Mouse (Mus musculus) heart, adult 18-20 months (tissue): ENCODE data around the gene Ap3b1. TPM values are rescaled to one million over a fixed set of nuclear protein-coding genes. Genes with fewer than 3 reads are reported as not detected.
A peak's percentile ranks its signal among the peaks of the same experiment; 100 is the strongest.

ENCODE experiments used
- DNase-seq, 2 experiments: peaks; one replicate each; pipeline ENCODE4 v3.0.0; 2021 to 2022; ENCODE audit warnings: mixed read lengths in 1 of 2
- total RNA-seq, 2 experiments: library from RNA; stranded (reverse); gene quantifications; 2 replicates each; pipeline ENCODE4 v1.2.3; 2021

The Ap3b1 gene
- total RNA-seq, 2 experiments from 2014 or later: 21.1 to 31.0 TPM

DNA sequence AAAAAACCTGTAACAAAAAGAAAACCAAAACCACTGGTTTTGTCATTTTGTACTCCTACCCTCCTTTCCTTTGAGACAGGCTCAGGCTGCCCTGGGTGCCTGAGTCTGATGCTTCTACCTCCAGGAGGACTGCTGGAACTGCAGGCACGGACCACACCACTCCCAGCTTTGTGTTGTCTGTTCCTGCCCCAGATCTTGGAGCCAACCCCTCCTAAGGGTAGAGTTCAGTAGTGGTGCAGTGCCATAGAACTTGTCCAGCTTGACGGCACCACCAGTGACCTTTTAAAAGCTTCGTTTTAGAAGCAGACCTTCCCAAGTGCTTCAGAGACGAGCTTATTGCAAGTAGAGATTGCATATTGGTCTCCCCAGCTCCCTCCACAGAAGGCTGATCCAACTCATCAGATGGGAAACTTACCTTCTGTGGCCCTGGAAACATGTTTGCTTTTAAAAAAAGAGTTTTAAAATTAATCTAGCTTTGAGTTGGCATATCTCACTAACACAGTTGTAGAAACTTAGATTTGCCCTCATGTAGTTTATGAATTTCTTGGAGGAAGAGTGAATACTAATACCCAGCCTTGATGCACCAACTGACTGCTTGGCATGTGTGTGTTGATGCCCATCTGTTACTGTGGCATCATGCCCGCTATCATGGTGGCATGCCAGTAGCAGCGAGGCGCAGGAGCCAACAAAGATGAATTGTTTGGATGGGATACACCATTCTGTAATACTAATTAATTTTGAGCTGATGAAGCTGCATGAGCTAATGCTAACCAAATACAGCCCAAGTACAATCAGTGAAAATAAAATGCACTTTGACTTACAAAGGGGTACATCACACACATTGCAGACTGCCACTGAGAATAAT lies 17.0 kb downstream of the Ap3b1 start:
- DNase-seq: no peak

DNA sequence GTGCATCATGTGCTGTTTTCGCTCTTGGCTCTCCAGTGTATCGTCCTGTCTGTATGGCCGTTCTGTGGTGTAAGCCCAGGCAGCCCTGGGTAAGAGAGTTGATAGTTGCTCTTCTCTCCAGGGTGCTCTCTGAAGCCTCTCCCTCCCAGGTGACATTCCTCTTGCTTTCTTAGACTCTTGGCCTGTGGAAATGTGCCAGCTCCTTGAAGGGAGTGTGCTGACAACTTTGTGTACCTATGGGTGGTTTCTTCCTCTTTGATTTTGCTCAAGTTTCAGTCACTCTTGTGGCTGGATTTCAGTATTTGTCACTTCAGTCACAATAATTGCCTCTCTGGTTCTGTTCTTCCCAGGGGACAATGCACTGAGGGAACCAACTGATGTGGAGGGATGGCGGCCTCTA lies 20.2 kb downstream of the Ap3b1 start:
- DNase-seq: no peak

DNA sequence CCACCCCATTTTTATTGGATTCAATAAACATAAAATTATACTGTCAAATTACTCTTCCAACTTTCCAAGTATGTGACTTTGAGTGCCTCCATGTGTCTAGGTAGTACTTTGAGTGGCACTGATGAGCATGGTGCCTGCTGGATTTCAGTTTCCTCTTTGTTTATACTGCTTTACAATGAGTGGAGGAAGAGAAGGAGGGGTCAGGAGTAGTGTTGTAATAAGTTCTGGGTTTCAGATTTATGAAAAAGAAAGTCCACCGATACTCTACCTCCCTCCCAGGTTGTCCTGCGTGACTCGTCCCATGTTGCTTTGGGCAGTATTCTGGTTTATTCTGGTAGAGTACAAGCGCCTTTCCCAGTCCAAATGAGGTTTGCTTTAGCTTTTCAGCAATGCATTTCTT lies 22.7 kb downstream of the Ap3b1 start:
- no peak for DNase-seq

DNA sequence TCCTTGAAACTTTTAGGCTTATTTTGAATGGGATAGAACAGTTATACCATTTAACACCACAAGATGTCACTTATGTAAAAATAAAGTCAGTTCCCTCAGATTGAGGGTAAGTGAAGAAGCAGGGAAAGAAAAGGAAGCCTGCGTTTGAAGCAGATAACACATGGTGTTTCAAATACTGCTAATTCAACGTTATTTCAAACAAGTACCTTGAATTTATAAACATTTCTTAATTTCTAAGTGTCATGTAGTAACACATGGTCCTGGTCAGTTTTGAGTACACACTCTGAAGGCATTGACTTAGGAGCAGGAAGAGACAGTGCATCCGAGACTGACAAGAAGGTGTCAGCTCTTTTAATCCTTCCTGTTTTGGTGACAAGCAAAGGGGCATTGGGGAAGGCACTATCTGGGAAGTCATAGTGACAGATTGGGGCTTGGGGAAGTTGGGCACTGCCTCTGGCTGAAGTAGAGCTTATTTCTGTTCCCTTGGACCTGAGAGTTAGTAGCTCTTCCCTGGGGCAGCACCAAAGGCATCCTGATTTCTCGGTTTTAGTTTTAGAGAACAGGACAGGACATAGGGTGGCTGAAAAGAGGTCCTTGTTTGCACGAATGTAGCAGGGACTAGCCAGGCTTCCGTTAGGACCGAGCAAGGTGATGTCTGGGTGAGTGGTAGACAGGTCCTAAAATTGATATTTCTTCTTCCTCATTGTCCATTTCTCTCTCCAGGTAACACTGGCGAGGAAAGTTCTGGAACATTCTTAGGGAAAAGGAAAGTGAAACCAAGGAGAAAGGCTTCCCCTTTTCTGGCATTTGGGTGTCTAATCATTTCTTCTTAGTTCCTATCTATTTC lies 23.3 kb downstream of the Ap3b1 start:
- DNase-seq: peak; percentile 32 to 42

DNA sequence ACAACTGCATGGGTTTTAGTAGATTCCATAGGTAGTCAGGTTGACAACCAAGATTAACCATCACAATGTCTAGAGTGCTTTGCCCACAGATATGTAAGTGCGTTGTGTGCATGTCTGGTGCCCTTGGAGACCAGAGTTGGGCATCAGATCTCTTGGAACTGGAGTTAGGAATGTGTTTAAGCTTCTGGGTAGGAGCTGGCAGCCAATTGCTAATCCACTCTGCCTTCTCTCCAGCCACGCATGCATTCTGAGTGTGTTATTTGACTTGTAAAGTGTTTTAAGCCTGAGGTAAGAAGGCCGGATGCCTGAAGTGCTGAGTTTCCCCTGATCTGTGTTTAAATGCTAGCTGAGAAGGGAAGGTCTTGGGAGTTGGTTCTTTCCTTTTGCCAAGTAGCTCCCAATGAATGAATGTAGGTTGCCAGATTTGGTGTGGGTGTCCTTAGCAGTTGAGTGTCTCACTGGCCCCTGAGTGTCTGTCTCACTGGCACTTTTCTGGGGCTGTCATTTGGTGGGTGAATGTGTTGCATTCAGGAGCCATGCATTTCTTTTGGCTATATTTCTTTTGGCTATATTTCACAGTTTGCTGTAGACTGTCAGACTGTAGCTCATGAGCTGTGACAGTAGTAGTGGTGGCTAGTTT lies 26.3 kb downstream of the Ap3b1 start:
- no peak for DNase-seq

DNA sequence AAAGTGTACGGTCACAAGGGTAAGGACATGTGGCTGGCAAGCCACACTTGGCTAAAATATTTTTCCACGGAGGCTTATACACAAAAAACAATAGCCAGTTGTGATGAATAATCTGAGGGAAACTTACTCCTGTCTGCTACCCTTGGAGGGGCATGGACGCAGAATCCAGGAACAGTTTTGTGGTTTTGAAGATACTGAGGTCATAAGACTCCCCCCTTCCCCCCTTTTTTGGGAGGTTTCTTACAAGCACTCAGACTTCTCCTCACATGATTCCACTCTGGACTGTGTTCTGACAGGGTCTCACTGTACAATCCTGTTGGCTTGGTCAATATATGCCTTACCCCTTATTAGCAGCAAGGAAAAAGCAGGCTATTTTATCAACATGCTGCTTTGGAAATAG lies 29.8 kb downstream of the Ap3b1 start:
- DNase-seq: no peak

DNA sequence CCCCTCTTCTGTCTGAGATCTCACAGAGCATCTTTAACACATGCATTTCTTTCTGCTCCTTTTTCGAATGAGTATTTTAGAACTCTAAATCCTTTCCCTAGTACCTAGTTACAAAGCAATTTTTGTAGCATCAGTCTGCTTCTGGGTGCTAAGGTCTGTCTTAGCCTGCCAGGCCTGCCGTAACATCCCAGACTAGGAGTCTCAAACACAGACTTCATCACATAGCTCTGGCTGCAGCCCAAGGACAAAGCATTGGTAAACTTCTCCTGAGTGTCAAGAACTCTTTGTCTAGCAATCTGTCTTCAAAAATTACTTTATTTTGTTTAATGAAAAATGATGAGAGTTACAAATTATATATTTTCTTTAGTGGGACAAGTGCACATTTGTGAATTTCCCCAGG lies 30.8 kb downstream of the Ap3b1 start:
- peak in 1 of 2 experiments; percentile 31 for DNase-seq

DNA sequence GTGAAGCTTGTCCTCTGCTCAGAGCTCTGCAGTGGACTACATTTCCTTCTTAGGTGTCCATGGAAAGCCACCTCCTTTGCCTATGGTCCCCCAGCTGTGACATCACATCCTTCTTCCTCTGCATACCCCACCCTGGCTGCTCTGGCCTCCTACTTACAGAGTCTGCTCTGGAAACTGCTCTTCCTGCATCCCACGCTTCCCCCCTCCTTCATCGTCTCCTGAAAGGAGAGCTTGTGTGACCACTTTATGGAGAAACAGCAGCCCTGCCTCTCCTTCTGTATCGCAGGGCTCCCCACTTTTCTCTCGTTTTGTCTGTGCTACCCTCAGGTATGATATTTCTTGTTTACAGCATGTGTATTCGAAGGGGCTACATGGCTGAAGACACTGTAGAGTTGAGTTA lies 33.5 kb downstream of the Ap3b1 start:
- no peak for DNase-seq

DNA sequence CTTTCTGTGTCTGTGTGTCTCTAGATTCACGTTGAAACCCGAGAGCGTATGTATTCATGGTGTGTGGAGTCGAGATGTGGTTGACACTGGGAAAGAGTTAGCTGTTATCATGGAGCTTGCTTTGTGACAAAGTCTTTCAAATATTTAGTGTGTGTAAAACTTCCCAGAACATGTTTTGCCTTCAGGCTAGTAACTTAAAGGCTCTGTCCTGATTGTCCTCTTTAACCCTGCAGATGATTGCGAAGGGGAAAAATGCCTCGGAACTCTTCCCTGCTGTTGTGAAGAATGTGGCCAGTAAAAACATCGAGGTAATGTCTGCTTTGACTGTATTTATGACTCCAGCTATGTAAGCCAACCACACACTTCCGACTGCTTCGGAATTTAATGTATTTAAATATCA lies 35.7 kb downstream of the Ap3b1 start:
- no peak for DNase-seq

DNA sequence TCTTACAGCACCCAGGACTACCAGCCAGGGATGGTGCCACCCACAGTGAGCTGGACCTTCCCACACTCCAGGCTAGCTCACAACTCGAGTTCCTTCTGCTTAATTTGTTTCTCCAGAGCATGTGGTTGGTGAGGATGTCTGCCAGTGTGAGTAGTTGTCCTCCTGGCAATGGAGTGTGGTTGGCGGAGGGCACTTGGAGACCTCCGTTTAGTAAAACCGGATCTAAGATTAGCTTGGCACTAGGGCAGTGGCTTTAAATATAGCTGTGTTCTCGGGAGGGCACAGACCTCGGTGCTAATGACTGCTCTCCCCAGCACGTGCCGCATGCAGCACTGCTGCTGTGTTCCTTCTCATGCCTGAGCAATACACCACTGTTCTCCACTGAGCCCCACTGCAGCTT lies 37.0 kb downstream of the Ap3b1 start:
- DNase-seq: peak; percentile 65 to 78

DNA sequence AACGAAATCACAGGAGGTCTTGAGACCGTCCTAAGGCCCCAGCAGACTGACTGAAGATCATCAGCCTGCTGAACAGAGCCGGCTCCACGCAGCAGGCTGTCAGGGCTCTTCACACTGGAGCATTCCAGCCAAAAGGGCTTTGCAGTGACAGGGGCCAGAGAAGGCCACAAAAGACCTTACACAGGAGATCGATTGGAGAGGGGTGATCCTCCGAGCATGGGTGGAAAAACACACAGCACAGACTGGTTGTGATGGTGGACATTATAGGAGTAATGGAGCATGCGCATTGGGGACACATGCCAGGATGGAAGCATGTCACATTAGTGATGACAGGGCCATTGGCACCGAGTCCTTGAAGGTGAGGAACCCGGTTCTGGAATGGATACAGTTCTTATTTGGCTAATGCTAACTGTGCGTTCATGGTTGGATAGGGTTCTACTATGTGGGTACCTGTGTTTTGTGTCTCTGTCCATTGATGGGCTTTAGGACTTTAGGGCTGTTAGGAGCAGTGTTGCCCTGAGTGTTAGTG lies 37.7 kb downstream of the Ap3b1 start:
- peak in 1 of 2 experiments; percentile 25 for DNase-seq

DNA sequence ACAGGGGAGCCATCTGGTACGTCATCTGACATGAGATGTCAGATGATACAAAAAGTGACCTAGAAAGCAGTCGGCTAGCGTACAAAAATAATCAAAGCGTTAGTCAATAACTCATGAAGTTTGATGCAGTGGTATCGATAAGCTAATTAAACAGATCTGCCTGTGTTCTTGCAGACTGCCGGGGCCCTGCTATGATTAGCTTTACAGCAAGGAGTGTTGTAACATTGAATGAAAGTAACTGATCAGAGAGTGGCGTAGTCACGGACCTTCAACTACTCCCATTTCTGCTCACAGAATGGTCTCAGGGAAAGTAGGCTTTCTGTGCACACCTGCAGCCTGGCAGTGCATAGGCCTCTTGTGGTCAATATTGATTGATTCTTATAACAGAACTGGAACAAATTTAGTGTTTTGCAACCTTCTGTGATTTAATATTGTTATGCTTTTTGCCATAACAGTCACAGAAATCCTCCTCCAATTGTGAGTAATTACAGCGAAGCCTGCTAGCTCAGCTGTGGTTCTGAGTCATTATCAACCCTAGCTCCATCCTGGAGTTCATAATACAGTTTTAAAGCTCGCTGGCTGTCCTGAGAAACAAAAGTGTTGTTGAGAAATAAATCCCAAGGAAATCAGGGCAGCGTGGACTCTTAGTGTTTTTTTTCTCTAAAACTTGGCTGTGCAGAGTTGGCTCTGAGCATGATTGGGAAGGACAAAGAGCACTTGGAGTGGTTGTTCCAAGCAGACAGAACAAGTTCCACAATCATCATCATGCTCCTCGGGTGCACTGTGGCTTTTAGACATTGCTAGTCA lies 40.0 kb downstream of the Ap3b1 start:
- DNase-seq: peak; percentile 38 to 60

DNA sequence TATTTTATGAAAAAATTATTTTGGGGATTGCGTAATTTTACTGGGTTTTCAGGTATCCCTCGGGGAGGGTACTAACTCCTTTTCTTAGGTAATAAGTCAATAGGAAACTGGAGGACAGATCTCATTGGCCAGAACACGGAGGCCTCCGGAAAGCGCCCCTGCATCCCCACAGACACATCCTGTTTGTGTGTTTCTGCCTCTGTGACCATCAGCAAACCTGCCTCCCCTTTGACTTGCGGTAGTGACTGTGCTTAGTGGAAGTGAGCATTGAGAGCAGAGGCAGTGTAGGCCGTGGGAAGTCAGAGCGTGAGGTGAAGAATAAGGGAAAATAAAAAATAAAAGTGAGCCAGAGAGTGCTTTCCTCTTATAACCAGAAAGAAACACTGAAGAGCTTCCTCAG lies 41.7 kb downstream of the Ap3b1 start:
- no peak for DNase-seq

DNA sequence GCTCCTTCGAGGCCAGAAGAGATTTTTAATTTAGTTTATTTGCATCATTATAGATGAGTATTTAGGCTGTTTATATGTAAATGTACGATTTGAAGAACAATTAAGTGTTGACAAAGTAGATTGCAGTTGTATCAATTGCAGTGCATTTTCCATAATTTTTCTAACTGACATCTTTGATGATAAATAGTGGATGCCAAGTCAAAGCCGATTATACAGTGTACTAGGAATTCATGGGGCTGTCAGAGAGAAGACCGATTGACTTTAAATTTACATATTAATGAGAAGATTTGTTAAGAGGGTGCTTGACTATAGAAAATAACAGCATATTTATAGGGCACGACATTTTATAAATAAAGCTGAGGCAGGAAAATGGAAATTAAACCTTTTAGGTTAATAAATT lies 64.8 kb downstream of the Ap3b1 start:
- no peak for DNase-seq

DNA sequence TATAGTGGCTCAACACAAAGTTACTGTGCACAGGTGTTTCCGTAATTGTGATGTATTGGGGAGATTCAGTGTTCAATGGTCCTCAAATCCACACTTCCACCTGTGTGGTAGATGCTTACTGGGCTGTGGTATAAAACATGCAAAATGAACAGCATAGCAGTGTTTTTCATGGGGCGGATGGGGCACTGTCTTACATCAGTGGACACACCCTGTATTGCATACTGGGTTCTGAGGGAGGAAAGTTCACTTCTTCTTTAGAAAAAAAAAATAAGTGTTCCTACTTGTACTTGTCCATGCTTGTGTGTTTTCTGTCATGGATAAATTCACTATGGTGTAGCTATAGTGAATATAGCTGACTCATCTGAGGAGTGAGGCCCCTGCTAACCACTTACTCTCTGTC lies 70.8 kb downstream of the Ap3b1 start:
- DNase-seq: no peak

DNA sequence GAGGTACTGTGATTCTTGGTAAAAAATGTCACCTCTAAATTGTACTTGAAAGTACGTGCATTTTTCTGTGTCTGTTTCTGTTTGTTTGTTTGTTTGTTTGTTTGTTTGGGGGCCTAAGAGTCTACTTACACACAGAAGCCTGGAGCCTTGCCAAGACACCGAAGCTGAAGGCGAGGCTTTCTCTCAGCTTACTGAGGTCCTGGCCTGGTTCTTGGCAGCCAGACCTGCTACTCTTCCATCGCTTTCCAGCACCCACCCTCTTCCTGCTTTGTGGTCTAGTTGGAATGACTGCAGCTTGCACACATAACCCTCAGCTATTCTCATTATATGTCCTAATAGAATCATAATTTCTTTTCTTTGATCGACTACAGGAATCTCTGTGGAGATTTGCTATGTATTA lies 80.6 kb downstream of the Ap3b1 start:
- DNase-seq: peak; percentile 19 to 27

DNA sequence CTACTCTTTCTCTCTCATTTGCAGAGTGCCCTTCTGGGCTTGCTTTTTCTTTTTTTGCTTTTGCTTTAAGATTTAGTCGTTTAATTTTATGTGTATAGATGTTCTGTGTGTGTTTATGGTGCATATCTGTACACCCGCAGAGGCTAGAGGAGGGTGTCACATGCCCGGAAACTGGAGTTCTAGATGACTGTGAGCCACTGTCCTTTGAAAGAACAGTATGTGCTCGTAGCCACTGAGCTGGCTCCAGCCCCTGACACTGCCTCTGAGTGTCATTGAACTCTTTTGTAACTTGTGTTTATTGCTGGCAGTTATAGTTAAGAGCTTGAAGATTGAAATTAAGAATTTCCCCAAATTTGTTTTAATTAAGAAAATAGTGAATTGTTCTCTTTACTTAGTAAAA lies 82.4 kb downstream of the Ap3b1 start:
- DNase-seq: peak; percentile 40 to 71

DNA sequence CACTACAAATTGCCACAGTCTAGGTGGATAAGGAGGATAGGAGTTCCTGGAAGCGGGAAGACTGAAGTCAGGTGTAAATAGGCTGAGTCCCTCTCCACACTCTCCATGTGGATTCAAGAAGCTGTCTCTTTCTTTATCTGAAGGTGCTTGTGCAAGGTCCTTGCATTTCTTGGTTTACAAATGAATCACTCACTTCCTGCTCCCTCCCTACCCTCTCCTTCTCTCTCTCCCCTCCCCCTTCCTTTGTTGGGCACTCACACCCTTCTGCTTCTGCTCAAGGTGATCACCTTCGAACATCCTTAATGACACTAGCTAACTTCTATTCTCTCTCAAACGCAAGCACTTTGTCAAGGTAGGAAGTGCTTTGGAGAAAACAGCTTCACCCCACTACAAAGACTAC lies 84.7 kb downstream of the Ap3b1 start:
- no peak for DNase-seq

DNA sequence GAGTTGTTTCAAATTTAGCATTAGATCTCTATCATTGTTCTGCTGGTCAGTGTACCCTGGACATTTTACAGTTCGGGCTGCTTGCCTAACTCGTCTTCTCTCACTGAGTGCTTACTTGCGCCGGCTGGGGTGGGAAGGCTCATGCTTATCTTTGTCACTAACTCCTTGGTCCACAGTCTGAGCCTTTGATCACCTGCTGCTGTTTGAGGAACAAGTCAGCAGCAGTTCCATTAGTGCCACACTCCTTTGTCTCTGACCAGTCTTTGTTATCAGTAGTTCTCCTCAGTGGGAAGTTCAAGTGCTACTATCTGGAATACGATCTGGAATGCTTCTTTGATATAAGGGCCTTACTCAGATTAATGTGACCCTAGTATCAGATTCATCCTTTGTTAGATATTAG lies 86.3 kb downstream of the Ap3b1 start:
- no peak for DNase-seq

DNA sequence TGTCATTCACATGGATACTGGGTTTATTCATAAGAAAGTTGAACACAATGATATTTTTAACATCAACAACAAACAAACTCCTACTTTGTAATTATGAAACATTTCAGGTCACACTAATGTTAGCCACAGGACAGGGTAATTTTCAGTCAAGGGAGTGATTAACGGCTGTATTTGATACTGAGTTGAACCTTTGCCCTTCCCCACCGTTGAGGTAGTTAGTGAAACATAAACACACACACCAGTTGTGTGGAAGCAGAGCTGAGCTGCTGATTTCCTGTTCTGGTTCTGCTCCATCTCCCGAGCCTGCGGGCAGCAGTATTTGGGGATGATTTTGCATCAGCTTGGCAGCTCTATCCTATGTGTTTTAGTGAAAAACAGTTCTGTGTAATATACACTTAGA lies 88.2 kb downstream of the Ap3b1 start:
- DNase-seq: no peak

DNA sequence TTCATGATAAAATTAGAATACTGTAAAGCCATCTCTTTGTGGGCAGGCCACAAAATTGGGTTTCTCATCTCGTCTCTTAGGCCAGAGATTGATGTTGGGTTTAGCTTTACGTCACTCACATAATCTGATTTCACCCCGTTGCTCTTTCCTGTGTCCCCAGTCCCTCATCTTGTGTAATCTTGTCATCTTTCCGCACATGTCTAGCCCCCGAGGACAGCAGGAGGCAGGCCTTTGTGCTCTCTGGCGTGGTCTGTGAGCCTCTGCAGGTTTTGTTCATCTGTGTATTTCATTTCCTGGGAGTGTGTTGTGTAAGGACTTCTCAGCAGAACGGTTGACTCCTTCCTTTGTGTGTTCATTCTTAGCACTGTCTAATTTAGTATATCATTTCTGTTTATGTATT lies 90.8 kb downstream of the Ap3b1 start:
- no peak for DNase-seq

DNA sequence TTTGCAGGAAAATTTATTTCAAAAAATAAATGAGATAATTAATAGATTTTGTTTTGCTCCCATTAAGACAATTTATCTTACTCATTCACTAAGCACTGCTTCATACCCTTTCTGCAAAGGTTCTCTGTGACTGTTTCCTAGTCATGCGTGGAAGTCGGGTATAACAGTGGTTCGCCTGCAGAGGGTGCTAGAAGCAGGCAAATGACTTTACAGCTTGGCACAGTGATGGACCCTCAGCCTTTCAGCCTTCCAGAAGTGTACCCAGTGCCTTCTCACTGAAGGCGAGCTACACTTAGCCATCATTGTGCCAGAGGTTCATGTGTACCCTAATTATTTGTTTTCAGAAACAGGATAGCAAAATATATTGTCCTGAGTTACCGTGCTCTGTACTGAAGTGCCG lies 92.5 kb downstream of the Ap3b1 start:
- DNase-seq: peak; percentile 18 to 57
